Mouse (Mus musculus): ENCODE results near the gene Olfr1020.

Olfr1020 gene

DNA sequence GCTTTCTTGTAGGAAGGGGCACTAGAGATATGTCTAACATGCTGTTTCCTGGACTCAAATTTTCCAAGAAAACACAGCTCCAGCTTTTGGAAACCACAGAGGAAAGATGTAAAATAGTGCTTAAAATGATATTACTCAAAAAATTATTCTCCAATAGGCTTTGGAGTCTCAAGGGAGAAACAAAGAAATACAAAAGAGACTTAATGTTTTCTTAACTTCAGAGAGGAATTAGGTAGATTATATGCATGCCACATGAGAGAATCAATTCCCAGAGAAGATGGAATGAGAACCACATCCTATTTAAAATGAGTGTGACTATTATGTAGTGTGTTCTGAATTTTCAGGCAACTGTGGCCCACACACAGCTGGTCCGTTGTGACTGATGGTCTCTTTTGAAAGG lies at the start of gene Olfr1020:
TSS of gene Olfr1020 (plus strand) at position 301 of the 400 bp plus-strand sequence.
- no peak for DNase-seq (ENCODE audit: low read depth, low spot score)

DNA sequence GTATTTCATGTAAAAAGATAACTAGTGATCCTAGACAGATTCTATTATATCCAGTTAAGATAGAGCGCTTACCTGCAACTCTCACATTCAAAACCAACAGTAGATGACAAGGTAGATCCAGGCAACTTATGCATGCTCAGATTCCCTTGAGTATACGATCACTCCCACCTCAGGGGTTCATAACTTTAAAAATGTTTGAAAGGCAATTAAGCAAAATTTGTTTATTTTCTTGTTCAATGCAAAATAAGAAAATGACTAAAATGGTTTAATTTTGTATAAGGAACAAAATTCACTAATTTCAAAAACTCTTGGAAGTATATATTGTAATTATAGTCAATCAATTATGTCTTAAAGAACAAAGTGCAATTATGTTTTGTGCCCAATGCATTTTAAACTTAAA lies 44.4 kb upstream of the Olfr1020 start, which contains the start of gene Olfr1016:
TSS of gene Olfr1016 (minus strand) at position 101 of the 400 bp plus-strand sequence.
- DNase-seq (ENCODE audit: low read depth, low spot score), result no peak

DNA sequence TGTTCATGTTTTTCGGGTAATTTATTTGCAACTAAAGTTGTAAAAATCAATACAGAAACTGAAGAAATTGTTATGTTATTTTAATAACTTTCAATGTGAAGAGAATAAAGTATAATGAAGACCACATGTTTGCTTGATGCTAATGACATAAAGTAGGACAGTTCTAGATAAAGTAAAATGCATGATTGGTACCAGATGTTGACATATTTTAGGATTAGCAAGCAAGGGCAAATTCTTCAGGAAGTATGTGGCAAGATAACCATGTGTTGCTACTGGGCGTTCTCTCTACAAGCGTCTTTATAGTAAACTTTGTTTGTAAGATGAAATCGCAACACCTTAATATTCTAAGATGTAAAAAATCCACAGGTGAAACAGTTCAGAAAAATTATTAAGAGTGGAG lies 42.3 kb upstream of the Olfr1020 start:
- DNase-seq (ENCODE audit: low read depth, low spot score), result no peak

DNA sequence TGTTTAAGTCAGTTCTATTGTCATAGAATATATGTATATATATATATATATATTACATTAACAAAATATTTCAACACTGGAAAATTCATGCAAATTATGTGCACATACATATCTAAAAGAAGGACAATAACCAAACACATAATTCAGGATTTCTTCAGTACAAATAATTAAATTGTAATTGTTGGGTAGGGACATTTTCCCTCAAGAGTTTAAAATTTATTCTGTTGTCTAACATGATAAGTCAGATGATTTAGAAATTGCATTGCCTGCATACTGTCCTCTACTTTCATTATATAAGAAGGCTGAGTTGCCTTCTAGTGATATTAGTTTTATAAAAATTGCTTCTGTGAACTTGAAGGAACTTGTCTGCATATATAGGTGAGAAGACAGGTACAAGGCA lies 28.7 kb upstream of the Olfr1020 start, which contains the start of gene Olfr1018:
TSS of gene Olfr1018 (plus strand) at position 301 of the 400 bp plus-strand sequence.
- DNase-seq (ENCODE audit: low read depth, low spot score), result no peak

DNA sequence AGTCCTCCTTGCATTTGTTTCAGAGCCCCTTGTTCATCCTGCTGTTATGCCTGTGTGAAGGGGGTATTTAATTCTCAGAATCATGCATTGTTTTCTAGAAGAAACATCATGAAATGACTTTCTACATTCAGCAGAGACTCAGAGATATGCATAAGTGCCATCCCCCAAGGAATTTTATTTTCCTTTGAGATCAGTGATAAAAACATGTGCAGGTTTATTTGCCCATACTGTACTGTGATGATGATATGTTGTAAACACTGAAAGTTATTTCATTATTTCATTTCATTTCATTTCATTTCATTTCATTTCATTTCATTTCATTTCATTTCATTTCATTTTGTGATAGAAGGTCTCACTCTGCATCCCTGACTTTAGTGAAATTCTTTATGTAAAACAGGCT lies 1.4 kb upstream of the Olfr1020 start, which contains the start of gene Olfr1019:
TSS of gene Olfr1019 (minus strand) at position 101 of the 400 bp plus-strand sequence.
- no peak for DNase-seq (ENCODE audit: low read depth, low spot score)

DNA sequence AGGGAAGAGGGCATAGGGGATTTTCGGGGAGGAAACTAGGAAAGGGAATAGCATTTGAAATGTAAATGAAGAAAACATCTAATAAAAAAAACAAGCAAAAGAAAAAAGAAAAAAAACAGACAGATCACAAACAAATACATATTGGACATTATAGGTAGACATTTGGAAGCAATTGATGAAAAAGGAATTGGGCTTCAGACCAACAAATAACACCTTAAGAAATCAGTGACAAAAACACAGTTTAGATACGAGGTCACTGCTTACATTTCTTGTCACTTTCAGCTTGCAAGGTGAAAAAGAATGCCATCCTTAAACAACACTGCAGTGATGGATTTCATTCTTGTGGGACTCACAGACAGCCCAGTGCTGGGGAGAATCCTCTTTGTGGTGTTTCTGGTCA lies 21.5 kb downstream of the Olfr1020 start, which contains the start of gene Olfr1022:
TSS of gene Olfr1022 (plus strand) at position 301 of the 400 bp plus-strand sequence.
- DNase-seq (ENCODE audit: low read depth, low spot score), result no peak

DNA sequence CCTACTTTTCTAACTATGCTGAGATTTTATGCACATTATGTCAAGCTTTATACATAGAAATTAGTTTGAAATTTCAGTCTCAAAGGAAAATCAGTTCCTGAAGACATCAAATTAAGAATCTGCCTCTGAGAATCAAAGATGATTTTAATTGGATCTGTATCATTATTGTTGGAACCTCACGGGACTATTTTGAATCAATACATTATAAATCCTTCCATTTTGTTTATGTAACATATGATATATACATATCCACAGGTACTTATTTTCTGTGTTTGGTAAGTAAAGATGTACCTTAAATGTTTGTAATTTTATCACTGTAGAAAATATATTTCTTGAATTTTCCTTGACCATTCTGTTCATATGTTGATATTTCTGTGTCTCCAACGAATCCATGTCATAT lies 38.5 kb downstream of the Olfr1020 start, which contains the start of gene Olfr1023:
TSS of gene Olfr1023 (plus strand) at position 301 of the 400 bp plus-strand sequence.
- DNase-seq (ENCODE audit: low read depth, low spot score), result no peak
